Mouse (Mus musculus) layer of hippocampus, adult 11-12 months (tissue): ENCODE data around the gene Kpna7.
"Not testable (repeated sequence)": the region's sequence is repeated elsewhere in the genome, so short reads cannot be mapped to it uniquely, and the experiment has no call there.

Experiments
- DNase-seq: peaks from one replicate; pipeline ENCODE4 v3.0.0; 2022; ENCODE audit warnings: low spot score

The Kpna7 gene

DNA sequence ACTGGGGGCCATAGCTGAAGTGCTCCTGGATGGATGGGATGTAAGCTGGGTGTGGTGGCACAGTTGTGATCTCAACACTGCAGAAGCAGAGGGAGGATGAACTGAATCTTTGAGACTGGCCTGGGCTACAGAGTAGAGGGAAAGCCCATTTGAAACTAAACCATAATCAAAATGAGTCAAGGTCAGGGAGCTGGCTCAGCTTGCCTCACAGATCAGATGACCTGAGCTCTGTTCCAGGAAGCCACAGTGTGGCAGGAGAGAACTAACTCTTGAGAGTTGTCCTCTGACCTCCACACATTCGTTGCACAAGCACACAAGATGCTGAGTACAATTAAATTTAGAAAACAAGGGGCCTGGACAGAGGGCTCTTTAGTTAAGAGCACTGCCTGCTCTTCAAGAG, 63.6 kb downstream of the Kpna7 start:
- DNase-seq, result not testable (repeated sequence)

DNA sequence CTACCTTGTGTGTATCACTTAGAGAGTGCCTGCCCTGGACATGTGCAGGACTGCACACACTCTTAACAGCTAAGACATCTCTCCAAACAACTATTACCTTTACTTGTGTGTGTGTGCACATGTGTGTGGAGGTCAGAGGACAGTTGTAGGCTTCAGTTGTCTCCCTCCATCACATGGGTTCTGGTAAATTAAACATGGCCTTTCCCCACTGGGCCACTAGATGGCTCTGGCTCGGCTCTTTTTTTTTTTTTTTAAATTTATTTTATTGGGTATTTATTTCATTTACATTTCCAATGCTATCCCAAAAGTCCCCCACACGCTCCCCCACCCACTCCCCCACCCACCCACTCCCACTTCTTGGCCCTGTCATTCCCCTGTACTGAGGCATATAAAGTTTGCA, 67.1 kb downstream of the Kpna7 start:
- DNase-seq, result not testable (repeated sequence)

DNA sequence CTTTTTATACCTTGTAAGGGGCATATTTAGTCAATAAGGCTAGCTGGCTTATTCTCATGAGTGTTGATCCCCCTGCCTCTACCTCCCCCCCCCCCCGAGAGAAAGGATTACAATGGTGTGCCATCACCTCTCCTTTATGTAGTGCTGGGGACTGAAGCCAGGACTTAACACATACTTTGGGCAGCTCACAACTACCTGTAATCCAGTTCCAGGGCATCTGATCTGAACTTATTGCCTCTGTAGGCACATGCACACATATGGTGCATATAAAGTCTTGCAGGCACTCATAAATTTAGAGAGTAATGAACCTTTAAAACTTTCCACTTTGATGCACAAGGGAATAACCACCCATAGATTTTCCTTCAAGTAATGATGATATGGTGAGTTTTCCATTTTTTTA, 69.6 kb downstream of the Kpna7 start:
- no peak for DNase-seq

DNA sequence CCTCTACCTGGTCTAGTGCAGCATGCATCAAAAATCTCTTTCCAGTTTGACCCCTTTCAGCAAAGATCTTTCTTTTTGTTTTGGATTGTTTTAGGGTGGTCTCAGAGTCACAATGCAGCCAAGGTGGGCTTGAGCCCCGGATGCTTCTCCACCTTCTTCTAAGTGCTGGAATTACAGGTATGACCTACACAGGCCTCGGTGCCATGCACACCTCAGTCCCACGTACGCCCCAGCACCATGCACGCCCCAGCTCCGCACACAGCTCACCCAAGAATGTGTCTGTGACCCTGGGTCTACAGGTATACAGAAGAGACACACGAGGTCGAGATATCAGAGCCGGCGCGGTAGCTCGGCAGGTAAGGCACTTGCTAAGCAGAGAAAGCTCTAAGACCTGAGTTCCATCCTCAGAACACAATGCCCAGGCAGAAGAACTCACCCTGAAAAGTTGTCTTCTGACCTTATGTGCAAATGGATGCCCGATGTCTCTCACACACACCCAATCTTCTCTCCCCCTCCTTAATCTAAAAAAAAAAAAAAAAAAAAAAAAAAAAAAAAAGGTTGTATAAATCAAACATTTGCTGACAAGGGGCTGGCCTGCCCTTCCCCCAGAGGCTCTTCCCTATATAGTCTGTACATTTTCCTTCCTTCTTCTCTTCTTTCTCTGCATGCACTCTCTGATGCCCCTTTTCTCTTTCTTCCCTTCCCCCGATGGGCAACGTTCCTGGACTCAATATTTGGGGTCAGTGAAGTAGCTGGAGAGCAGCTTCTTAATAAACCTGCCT, 74.8 kb downstream of the Kpna7 start:
- DNase-seq, result no peak

DNA sequence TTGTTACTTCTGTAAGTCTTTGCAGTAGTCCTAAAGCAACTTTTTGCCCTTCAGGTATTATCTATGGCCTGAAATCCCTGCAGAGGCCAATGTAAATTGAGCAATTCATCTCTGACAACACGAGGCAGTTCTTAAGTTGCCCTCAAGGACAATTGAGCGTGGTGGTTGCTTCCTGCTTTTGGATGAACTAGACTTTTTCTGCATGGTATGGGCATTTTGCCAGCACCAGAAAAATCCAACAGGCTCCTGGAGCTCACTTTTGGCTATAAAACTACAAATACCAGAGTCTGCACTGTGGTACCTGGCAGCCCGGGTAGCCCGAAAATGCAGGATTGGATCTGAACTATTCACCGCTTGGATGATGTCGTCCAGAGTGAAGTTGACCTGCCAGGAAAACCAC, 78.2 kb downstream of the Kpna7 start:
- no peak for DNase-seq

DNA sequence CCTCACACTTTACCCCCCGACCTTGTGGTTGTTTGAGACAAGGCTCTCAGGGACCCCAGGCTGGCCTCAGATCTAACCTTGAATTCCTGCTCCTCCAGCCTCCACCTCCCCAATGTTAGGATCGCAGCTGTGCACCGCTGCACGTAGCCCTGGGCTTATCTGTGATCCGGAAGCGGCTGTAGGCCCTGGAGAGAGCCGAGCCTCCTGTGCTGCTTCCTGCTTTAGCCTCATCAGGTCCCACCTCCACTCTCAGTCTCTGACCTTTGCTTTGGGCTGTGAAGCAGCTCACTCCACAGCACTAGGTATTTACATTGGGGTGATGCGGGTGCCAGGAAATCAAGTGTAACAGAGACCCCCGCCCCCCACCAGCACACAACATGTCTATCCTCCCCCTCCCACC, 79.3 kb downstream of the Kpna7 start:
- no peak for DNase-seq

DNA sequence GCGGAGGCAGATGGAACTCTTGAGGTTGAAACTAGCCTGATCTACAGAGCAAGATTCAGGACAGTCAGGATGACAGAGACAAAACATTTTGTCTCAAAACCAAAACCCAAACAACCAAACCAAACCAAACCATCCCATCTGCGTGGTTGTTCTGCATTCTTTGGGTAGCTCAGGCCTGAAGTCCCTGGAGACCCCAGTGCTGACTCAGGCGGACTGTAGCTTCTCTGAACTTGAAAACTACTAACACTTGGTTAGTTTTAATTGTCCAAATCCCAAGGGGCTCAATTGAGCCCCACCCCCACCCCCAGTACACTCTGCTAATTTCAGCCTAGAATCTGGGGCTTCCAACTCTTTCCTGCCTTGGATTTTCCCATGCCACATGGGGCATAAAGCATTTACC, 80.5 kb downstream of the Kpna7 start:
- no peak for DNase-seq

DNA sequence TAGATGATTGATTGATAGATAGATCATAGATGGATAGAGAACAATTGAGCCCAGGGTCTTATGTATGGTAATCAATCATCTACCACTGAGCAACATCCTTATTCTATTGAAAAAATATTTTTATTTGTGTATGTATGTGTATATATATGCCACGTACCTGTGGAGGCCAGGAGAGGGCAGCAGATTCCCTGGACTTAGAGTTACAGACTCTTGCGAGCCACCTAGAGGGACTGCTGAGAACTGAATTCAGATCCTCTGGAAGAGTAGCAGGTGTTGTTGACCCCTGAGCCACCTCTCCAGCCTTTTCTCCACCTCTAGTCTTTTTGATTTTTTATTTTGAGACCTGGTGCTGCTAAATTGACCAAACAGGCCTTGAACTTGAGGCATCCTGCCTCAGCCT, 85.3 kb downstream of the Kpna7 start:
- DNase-seq, result no peak

DNA sequence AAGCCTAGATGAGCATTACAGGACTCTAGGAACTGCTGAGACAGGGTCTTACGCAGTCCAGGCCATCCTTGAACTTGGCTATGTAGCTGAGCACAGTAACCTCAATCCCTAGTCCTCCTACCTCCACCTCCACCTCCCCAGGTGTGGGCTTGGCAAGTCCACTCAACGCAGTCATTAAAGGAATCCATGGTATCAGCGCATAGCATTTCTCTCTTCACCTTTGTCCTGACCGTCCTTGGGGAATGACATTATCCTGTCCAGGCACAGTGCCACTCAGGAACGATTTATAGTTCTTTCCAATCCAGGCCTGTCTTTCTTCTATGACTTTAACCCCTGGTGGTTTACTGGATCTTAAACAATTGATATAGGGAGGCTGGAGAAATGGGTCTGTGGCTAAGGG, 93.3 kb downstream of the Kpna7 start:
- no peak for DNase-seq

DNA sequence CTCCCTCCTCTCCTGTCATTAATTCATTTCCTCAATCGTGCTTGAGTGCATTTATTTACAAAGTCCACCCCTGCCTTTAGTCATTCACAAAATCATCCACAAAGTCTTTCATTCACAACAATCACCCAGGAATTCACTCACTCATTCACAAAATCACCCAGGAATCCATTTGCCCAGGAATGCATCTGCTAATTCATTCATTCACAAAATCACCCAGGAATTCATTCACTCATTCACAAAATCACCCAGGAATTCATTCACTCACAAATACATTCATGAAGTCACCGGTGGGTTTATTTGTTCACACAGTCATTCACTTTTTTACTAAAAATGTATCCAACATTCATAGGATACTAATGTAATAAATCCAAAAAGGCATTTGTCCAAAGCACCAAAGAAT, 93.8 kb downstream of the Kpna7 start:
- no peak for DNase-seq

DNA sequence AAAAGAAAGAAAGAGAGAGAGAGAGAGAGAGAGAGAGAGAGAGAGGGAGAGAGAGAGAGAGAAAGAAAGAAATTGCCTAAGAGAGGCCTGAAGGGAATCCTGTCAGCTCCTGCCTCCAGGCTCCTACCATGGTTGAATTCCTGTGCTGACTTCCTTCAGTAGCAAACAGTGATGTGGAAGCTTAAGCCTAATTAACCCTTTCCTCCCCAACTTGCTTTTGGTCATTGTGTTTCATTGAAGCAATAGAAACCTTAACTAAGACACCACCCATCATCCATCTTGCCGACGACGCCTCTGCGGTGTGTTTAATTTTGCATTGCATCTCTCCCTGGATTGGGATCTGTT, 94.8 kb downstream of the Kpna7 start:
- no peak for DNase-seq

DNA sequence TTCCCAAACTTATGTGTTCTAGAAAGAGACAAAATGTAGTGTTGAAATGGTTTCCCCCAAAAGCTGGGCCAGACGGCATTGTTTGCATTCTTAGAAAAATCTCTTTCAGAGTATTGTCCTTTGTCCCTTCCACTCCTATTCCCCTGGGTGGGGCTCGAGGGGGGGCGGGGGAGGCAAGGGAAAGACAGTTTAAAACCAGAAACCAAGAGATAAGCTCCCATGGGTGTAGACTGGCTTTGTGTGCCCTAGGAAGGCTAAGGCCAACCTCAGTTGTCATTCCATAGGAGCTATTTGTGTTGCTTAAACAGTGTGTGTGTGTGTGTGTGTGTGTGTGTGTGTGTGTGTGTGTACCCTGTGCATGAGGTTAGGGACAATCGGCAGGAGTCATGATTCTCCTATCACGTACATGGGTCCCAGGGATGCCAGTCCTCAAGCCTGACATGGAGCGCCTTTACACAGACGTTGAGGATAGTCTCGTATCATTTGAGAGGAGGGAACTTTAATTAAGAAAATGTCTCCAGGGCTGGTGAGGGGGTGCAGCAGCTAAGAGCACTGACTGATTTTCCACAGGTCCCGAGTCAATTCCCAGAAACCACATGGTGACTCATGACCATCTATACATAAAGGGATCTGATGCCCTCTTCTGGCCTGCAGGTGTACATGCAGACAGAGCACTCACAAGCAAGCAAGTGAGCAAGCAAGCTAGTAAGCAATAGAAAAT, 95.3 kb downstream of the Kpna7 start:
- DNase-seq, result peak; percentile 65

DNA sequence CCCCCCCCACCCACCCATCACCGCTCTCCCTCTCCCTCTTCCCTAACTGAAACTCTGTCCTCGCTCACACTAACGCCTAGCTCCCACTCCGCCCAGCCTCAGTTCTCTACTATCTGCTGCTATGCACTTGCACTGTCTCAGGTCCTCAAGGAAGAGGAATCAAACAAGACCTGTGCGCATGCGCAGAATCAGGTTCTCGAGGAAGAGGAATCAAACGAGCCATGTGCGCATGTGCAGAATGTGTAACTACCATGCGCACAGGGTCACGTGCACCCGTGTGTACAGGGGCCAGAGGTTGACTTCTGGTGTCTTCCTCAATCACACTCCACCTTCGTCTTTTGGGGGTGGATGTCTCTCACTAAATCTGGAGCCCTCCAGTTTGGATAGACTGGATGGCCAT, 96.3 kb downstream of the Kpna7 start:
- DNase-seq, result no peak

DNA sequence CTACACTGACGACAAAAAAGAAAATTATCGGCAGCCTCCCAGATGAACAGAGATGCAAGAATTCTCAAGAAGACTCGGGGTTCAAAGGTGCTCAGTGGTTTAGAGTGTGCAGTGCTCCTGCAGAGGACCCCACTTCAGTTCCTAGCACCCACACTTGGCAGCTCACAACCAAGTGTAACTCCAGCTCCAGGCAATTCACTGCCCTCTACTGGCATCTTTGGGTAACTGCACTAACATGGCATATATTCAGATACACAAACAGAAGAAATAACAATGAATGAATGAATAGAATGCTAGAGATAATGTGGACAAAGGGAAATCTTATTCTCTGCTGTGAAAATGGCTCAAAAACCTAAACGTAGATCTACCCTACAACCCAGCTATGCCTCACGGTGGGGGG, 99.0 kb downstream of the Kpna7 start:
- DNase-seq, result no peak

DNA sequence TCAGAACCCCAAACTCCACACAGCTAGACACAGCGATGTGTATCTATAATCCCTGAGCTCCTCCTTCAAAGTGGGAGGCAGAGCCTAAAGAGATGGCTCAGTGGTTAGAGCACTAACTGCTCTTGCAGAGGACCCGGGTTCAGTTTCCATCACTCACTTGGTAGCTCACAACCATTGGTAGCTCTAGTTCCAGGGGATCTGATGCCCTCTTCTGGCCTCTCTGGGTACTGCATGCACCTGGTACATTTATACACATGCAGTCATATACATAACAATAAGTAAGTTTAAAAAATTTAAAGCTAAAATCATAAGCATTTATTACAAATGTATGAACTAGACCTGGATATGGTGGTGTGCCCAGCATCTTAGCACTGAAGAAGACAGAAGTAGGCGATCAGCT, 100.6 kb downstream of the Kpna7 start:
- DNase-seq, result no peak

DNA sequence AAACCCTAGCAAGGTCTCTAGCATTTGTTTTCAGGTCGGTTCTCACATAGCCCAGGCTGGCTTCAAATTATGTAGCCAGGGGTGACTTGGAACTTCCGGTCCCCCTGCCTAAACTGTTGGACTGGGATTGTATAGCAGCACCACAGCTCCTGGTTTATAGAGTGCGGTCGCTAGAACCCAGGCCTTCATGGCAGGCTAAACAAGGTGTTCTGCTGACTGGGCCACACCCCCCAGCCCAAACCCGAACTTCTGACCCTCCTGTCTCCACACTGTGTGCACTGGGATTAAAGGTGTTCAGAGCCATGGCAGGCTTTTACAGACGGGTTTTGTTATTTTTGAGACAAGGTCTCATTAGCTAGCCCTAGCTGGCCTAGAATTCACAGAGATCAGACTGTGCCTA, 104.7 kb downstream of the Kpna7 start:
- DNase-seq, result no peak

DNA sequence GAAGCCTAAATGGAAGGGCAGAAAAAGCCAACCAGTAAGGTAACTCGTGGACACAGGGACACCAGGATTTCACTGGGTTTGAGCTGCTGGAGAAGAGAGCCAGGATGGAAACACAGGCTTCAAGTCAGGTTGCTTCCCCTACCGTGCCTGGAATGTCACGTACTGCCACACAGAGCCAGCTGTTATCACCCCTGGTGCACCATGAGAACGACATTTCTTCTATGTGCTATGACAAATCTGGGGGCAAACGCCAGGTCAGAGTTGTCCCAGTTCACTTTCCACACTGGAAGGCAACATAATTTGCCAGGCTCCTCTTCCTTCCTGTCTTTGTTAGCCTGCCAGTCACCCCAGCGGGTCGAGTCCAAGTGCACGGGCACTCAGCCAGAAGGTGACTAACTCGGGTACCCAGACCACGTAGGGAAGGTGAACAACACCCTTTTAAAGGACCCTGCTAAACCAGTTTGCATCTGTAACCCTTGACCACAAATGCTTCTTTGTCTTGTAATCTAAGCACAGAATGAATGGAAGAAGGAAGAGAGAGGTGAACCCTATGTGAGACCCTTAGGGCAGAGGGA, 105.2 kb downstream of the Kpna7 start:
- no peak for DNase-seq

DNA sequence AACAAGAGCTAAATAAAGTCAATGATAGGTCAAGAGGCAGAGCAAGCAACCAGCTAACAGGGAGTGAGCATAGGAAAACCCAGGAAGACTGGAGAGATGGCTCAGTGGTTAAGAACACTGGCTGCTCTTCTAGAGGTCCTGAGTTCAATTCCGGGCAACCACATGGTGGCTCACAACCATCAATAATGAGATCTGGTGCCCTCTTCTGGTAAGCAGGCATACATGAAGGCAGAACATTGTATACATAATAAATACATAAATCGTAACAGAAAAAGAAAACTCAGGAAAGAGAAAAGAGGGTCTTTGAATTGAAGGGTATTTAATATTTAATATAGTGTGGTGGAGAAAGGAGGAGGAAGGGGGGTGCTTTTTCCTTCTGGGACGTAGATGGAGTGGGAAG, 112.6 kb downstream of the Kpna7 start:
- no peak for DNase-seq

DNA sequence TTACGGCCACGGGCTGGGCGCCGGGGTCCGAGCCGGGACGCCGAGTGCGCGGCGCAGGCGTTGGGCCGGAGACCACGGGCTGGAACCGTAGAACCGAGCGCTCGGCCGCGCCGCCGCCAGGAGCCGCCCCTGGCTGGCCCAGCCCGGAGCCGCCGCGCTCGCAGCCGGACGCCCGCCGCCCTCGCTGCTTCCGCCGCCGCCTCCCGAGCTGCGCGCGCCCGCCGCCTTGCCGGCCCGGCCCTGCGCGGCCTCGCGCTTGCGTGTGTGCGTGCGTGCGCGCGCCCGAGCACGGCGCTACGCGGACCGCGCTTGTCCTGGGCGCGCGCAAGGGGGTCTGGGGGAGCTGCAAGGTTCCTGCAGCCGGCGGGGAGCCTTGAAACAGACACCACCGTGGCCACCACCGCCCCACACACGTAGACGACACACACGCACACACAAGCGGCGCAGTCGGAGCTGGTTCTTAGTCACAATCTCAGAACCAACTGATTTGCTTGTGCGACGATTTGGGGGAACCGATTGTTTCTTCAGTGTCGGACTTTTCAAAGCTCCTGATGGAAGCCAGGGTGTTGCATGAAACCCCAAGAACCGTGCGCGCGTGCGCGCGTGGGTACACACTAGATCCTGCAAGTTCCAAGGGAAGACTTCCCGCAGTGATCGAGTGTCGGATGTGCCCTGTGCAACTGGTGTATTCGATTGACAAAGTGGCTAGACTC, 118.0 kb downstream of the Kpna7 start, which contains the start of gene Smurf1:
Gene Smurf1 (minus strand): TSS at position 209 of the 713 bp plus-strand sequence.
- peak; percentile 82 for DNase-seq

DNA sequence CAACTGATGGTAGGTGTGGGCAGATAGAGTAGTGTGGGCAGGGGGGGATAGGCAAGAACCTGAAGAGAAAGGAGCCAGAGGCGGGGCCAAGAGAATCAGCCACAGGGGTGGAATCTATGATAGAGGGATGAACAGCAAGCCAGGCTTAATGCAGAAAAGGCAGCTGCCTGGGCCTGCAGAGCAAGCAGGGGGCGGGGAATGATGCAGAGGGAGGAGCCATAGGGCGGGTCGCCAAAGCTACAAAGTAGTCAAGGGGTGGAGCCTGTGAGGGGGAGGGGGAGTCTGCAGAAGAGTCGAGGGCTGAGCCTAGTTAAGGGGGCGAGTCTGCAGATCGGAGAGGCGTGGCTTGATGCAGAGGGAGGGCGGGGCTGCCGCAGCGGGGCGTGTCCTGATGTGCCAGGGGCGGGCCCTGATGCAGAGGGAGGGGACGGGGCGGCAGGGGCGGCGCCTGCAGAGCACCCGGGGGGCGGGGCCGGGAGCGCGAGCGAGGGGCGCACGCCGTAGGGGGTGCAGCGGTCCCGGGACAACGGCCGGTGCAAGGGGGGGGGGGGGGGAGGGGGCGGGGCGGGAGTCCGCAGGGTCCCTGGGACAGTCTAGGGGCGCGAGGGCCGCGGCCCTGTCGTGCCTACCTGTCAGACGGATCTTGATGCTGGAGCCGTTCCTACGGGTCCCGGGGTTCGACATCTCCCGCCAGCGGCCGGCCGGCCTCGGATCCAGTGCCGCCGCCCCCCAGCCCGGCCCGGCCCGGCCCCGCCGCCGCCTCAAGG, 118.8 kb downstream of the Kpna7 start:
- peak; percentile 86 for DNase-seq

DNA sequence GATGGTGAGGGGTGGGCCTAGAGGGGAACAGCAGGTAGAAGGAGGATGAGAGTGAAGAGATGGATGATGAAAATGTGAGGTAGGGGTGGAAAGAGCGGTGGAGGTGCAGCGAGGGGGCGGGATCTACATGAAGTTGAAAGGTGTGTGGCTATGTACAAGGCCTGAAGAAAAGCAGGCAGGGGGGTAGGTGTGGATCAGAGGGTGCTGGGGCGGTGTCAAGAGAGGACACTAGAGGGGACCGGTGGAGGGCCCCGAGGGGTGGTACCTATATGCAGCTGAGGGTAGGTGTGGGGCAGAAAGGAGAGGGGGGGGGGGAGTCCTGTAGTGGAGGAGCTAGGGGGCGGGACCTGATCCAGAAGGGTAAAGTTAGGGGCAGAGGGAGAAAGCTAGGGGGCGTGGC, 119.4 kb downstream of the Kpna7 start:
- no peak for DNase-seq

DNA sequence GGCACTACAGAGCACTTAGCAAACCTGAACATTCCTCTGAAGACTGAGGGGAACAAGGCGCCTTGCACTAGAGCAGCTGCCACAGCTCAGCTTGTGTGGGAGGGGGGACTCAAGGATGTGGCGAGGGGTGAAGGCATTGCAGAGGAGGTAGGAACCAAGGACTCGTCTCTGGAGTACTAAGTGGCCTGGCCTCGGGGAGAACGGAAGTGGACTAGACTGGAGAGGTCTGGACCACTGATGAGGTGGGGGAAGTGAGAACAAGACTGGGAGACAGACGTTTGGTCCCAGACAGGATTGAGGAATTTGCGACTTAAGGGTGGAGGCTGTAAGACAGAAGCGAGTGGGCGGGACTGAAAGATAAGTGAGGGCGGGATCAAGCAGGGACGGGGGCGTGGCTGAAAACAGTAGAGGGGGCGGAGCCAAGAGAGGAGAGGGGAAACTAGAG, 120.0 kb downstream of the Kpna7 start:
- DNase-seq, result peak; percentile 79
